Mouse (Mus musculus) heart, adult 9 months (tissue): ENCODE results near the gene Art3.
"Not testable (repeated sequence)": the region's sequence is repeated elsewhere in the genome, so short reads cannot be mapped to it uniquely, and the experiment has no call there.

ENCODE experiments used
- DNase-seq, 2 experiments: peaks; one replicate each; pipeline ENCODE4 v3.0.0; 2022; ENCODE audit warnings: low spot score in 2 of 2

Gene Art3

GRCm38 (mm10) chr5:92336743-92337142 lies 5.1 kb downstream of the Art3 start:
- DNase-seq, result no peak

- DNase-seq, result no peak
Measured at GRCm38 (mm10) chr5:92340606-92341005, 9.0 kb downstream of the Art3 start.

GRCm38 (mm10) chr5:92345006-92345405 lies 13.4 kb downstream of the Art3 start:
- no peak for DNase-seq

- DNase-seq, result peak; percentile 62 to 69
Measured at GRCm38 (mm10) chr5:92348794-92349413, 17.3 kb downstream of the Art3 start, which contains the start of gene Cxcl10. Cxcl10 (minus strand) TSS chr5:92348889.

- DNase-seq, result no peak
Measured at GRCm38 (mm10) chr5:92349731-92350130, 18.1 kb downstream of the Art3 start.

GRCm38 (mm10) chr5:92352716-92353115 lies 21.1 kb downstream of the Art3 start:
- DNase-seq, result not testable (repeated sequence)

GRCm38 (mm10) chr5:92353517-92353916 lies 21.9 kb downstream of the Art3 start:
- DNase-seq, result peak; percentile 63 to 71

GRCm38 (mm10) chr5:92358033-92358432 lies 26.4 kb downstream of the Art3 start:
- no peak for DNase-seq

GRCm38 (mm10) chr5:92358767-92359455 lies 27.3 kb downstream of the Art3 start:
- peak in 1 of 2 experiments; percentile 37 for DNase-seq

- no peak for DNase-seq
Measured at GRCm38 (mm10) chr5:92363179-92363578, 31.6 kb downstream of the Art3 start.

GRCm38 (mm10) chr5:92364011-92364410 lies 32.4 kb downstream of the Art3 start:
- no peak for DNase-seq

GRCm38 (mm10) chr5:92365146-92365705 lies 33.6 kb downstream of the Art3 start:
- no peak for DNase-seq

GRCm38 (mm10) chr5:92366565-92366964 lies 34.9 kb downstream of the Art3 start:
- DNase-seq, result no peak

- DNase-seq, result peak; percentile 64 to 73
Measured at GRCm38 (mm10) chr5:92368392-92368791, 36.8 kb downstream of the Art3 start.

- peak in 1 of 2 experiments; percentile 64 for DNase-seq
Measured at GRCm38 (mm10) chr5:92369151-92369994, 37.7 kb downstream of the Art3 start.

- DNase-seq, result no peak
Measured at GRCm38 (mm10) chr5:92370392-92370791, 38.8 kb downstream of the Art3 start.

- no peak for DNase-seq
Measured at GRCm38 (mm10) chr5:92370891-92371290, 39.3 kb downstream of the Art3 start.

- no peak for DNase-seq
Measured at GRCm38 (mm10) chr5:92371361-92371976, 39.8 kb downstream of the Art3 start.

- no peak for DNase-seq
Measured at GRCm38 (mm10) chr5:92372605-92373004, 41.0 kb downstream of the Art3 start.

GRCm38 (mm10) chr5:92374721-92375142 lies 43.1 kb downstream of the Art3 start:
- no peak for DNase-seq

- DNase-seq, result peak in 1 of 2 experiments; percentile 60
Measured at GRCm38 (mm10) chr5:92375368-92375767, 43.7 kb downstream of the Art3 start.
